Comparison of ENCODE assay signal across 14 mouse cellular contexts in the genomic region with DNA sequence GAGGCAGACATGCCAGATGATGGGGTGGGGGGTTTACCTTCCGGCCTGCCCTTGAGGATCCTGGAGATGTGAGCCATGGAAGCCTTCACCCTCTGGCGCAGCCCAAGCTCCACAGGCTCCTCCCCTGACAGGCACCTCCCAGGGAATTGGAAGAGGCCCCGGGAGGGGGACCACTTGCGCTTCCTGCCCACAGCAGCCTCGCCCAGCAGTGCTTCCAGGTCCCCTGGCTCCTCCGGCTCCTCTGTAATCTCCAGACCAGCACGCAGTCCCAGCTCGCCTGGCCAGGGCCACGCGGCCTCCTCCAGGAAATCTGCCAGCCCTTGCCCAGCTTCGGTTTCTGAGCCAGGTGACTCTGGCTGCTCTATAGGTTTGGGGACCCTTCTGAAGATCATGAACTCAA. TPM values are rescaled to one million over a fixed set of nuclear protein-coding genes. Genes with fewer than 3 reads are reported as not detected.
DNase-seq lines count a peak whose midpoint lies in the region; ATAC-seq lines count a peak whose summit lies in the region.
"Had no signal": no experiment of that assay in that cellular context is flagged by ENCODE, and none has a peak within 500 bp of the region (broad histone marks: within the 10 kb centered on the region; RNA-seq: fewer than 3 reads in every experiment).

No protein-coding gene starts in this region.

- peak overlapping the region; percentile 42 for H3K4me3 ChIP-seq in heart, embryonic 13.5 days
- H3K4me3 ChIP-seq in intestine, embryonic 16.5 days (ENCODE audit: low read length): no peak overlapping the region
- H3K4me3 ChIP-seq: embryonic facial prominence, embryonic 13.5 days; hindbrain, embryonic 12.5 days; midbrain, embryonic 10.5 days had no signal

- DNase-seq in kidney, postnatal 4 days: peak; percentile 27 to 44
- no peak for DNase-seq in kidney, postnatal 25 days
- peak; percentile 74 to 91 for DNase-seq in heart, adult 18-20 months
- no peak for DNase-seq in ovary, postnatal 10 days (ENCODE audit: low spot score)
- no peak for DNase-seq in layer of hippocampus, postnatal 10 days (ENCODE audit: low spot score in 2 of 2)
- DNase-seq: cerebellum, postnatal 36 days; kidney, adult 9 months; right cerebral cortex, postnatal 14 days had no signal

- WGBS in heart, embryonic 13.5 days: 17% methylated on average over 11 of the region's 11 CpGs
- 40% methylated on average over 11 of the region's 11 CpGs for WGBS in intestine, embryonic 16.5 days

- H3K9ac ChIP-seq in heart, embryonic 13.5 days: peak overlapping the region; percentile 73
- H3K9ac ChIP-seq in intestine, embryonic 16.5 days (ENCODE audit: low read depth, low read length): no peak overlapping the region
- H3K9ac ChIP-seq: embryonic facial prominence, embryonic 13.5 days; hindbrain, embryonic 12.5 days; liver, embryonic 14.5 days had no signal

- H3K4me2 ChIP-seq in heart, embryonic 13.5 days: peak overlapping the region; percentile 69
- H3K4me2 ChIP-seq in intestine, embryonic 16.5 days (ENCODE audit: low read depth, low read length): no peak overlapping the region
- H3K4me2 ChIP-seq: embryonic facial prominence, embryonic 13.5 days; hindbrain, embryonic 12.5 days had no signal

- peak overlapping the region; percentile 84 for H3K27ac ChIP-seq in heart, embryonic 13.5 days (replicated peaks)
- no peak overlapping the region for H3K27ac ChIP-seq in intestine, embryonic 16.5 days (ENCODE audit: low read length)
- H3K27ac ChIP-seq: embryonic facial prominence, embryonic 13.5 days; hindbrain, embryonic 12.5 days; liver, embryonic 14.5 days; midbrain, embryonic 10.5 days had no signal

- H3K27me3 ChIP-seq in heart, embryonic 13.5 days (replicated peaks): peaks cover 15% of the 10 kb centered on the region
- no peaks in the 10 kb centered on the region for H3K27me3 ChIP-seq in intestine, embryonic 16.5 days (replicated peaks; ENCODE audit: control insufficient read depth, insufficient read depth, low read length)

- no peak; the same call in 1 of the 2 replicates for ATAC-seq in heart, embryonic 13.5 days (ENCODE audit: extremely low read depth, insufficient number of reproducible peaks, low FRiP score, low TSS enrichment)
- peak; percentile 55 for ATAC-seq in intestine, embryonic 16.5 days

- H3K9me3 ChIP-seq in heart, embryonic 13.5 days: no peaks in the 10 kb centered on the region
- H3K9me3 ChIP-seq in intestine, embryonic 16.5 days (ENCODE audit: control insufficient read depth, low read length): no peaks in the 10 kb centered on the region
- H3K9me3 ChIP-seq: embryonic facial prominence, embryonic 13.5 days; hindbrain, embryonic 12.5 days; midbrain, embryonic 10.5 days had no signal

- H3K36me3 ChIP-seq in heart, embryonic 13.5 days: peaks cover 26% of the 10 kb centered on the region
- no peaks in the 10 kb centered on the region for H3K36me3 ChIP-seq in intestine, embryonic 16.5 days (ENCODE audit: control insufficient read depth, insufficient read depth, low read length)
- H3K36me3 ChIP-seq: embryonic facial prominence, embryonic 13.5 days; hindbrain, embryonic 12.5 days; midbrain, embryonic 10.5 days had no signal

- peaks cover 95% of the 10 kb centered on the region for H3K4me1 ChIP-seq in heart, embryonic 13.5 days
- H3K4me1 ChIP-seq in intestine, embryonic 16.5 days (ENCODE audit: control insufficient read depth, insufficient read depth, low read length): peaks cover 4% of the 10 kb centered on the region; the same call in 1 of the 2 replicates

RNA-seq across cellular contexts. Expression of gene Trim11, which starts 21.3 kb away (rescaled TPM):
- total RNA-seq in heart, adult 18-20 months (2021): 10 to 100 TPM; 15.2 to 15.4 TPM
- polyA plus RNA-seq in heart, embryonic 13.5 days (2015; fragmentation: Nextera tagmentation; extraction: Ambion mirVana): 25.6 and 28.2 TPM in 2 replicates
- polyA plus RNA-seq in intestine, embryonic 16.5 days (2015; fragmentation: Nextera tagmentation; extraction: Ambion mirVana): 17.0 and 17.5 TPM in 2 replicates
- 10 to 100 TPM; 24.7 to 28.6 TPM for total RNA-seq in layer of hippocampus, postnatal 10 days (2021)

RNA-seq across cellular contexts. Expression of gene Hist3h2a, which starts 44.7 kb away (rescaled TPM):
- 10 to 100 TPM; 13.9 to 17.4 TPM for total RNA-seq in heart, adult 18-20 months (2021)
- polyA plus RNA-seq in heart, embryonic 13.5 days (2015; fragmentation: Nextera tagmentation; extraction: Ambion mirVana): 26.4 and 28.5 TPM in 2 replicates
- polyA plus RNA-seq in intestine, embryonic 16.5 days (2015; fragmentation: Nextera tagmentation; extraction: Ambion mirVana): 28.5 and 31.6 TPM in 2 replicates
- total RNA-seq in layer of hippocampus, postnatal 10 days (2021): 10 to 100 TPM; 59.3 to 61.6 TPM

RNA-seq across cellular contexts. Expression of gene Trim17, which starts 44.7 kb away (rescaled TPM):
- under 1 TPM in 1 of 2 experiments, not detected in 1; 0.12 TPM for total RNA-seq in heart, adult 18-20 months (2021)
- polyA plus RNA-seq in heart, embryonic 13.5 days (2015; fragmentation: Nextera tagmentation; extraction: Ambion mirVana): 0.43 and 0.76 TPM in 2 replicates
- polyA plus RNA-seq in intestine, embryonic 16.5 days (2015; fragmentation: Nextera tagmentation; extraction: Ambion mirVana): 0.15 and 0.35 TPM in 2 replicates
- total RNA-seq in layer of hippocampus, postnatal 10 days (2021): 1 to 10 TPM; 2.9 to 3.7 TPM

RNA-seq across cellular contexts. Expression of gene Hist3h2ba, which starts 50.4 kb away (rescaled TPM):
- 1 to 10 TPM; 1.0 to 1.4 TPM for total RNA-seq in heart, adult 18-20 months (2021)
- 14.4 and 14.9 TPM in 2 replicates for polyA plus RNA-seq in heart, embryonic 13.5 days (2015; fragmentation: Nextera tagmentation; extraction: Ambion mirVana)
- 34.7 and 40.9 TPM in 2 replicates for polyA plus RNA-seq in intestine, embryonic 16.5 days (2015; fragmentation: Nextera tagmentation; extraction: Ambion mirVana)
- total RNA-seq in layer of hippocampus, postnatal 10 days (2021): 100 to 1,000 TPM; 146 to 155 TPM

Comparison
In these comparisons a context has a peak if more than half of its experiments do, and no peak if none do; other contexts are left out.
1. DNase-seq: peak in kidney, postnatal 4 days (2 of 2) and heart, adult 18-20 months (2 of 2); none in kidney, postnatal 25 days (0 of 2), ovary, postnatal 10 days (single experiment) and layer of hippocampus, postnatal 10 days (0 of 2).